Mouse (Mus musculus) lung, postnatal 0 days (tissue): Measurements from ENCODE around the gene Arrdc4. TPM values are rescaled to one million over a fixed set of nuclear protein-coding genes. Genes with fewer than 3 reads are reported as not detected.

Experiments
- ATAC-seq: fragments of 200-750 bp; cut with Nextera tagmentation; 2 replicates; pipeline ENCODE4 v1.8.0; 2017; ENCODE audit warnings: moderate library complexity
- DNase-seq: peaks from one replicate; pipeline ENCODE4 v3.0.0-alpha.2; 2016; ENCODE audit warnings: low spot score
- H3K27ac ChIP-seq: fragments of 300-500 bp; sonication (generic); 2 replicates; pipeline ENCODE4 v1.5.1; 2014; ENCODE audit warnings: antibody characterized with exemption, mild to moderate bottlenecking, low read length, mixed read lengths
- H3K27me3 ChIP-seq: fragments of 300-500 bp; sonication (generic); replicated peaks from 2 replicates; pipeline ENCODE4 v1.6.1; 2014; ENCODE audit warnings: low read length, mixed read lengths; ENCODE audit not compliant: insufficient read depth
- H3K36me3 ChIP-seq: fragments of 300-500 bp; sonication (generic); 2 replicates; pipeline ENCODE4 v1.6.1; 2014; ENCODE audit warnings: low read length, mixed read lengths; ENCODE audit not compliant: insufficient read depth
- H3K4me1 ChIP-seq: fragments of 300-500 bp; sonication (generic); 2 replicates; pipeline ENCODE4 v1.6.1; 2014; ENCODE audit warnings: antibody characterized with exemption, low read depth, low read length, mixed read lengths; ENCODE audit not compliant: insufficient read depth
- H3K4me2 ChIP-seq: fragments of 300-500 bp; sonication (generic); replicated peaks from 2 replicates; pipeline ENCODE4 v1.6.1; 2014; ENCODE audit warnings: low read depth, mild to moderate bottlenecking, low read length, moderate library complexity, mixed read lengths
- H3K4me3 ChIP-seq: fragments of 300-500 bp; sonication (generic); 2 replicates; pipeline ENCODE4 v1.5.1; 2014; ENCODE audit warnings: low read depth, low read length
- H3K9ac ChIP-seq: fragments of 300-500 bp; sonication (generic); replicated peaks from 2 replicates; pipeline ENCODE4 v1.6.1; 2014; ENCODE audit warnings: low read depth, mild to moderate bottlenecking
- H3K9me3 ChIP-seq: fragments of 300-500 bp; sonication (generic); 2 replicates; pipeline ENCODE4 v1.6.1; 2016; ENCODE audit warnings: low read length, mixed read lengths
- CTCF ChIP-seq: IDR thresholded peaks from 2 replicates; pipeline ENCODE4 v1.5.1; 2016; ENCODE audit warnings: antibody characterized with exemption, mild to moderate bottlenecking
- EP300 ChIP-seq: IDR thresholded peaks from 2 replicates; pipeline ENCODE4 v1.6.1; 2016; ENCODE audit warnings: antibody characterized with exemption, mild to moderate bottlenecking, control low read depth
- WGBS: fragments of 180-500 bp; shearing (Covaris S2); extraction: QIAGEN DNeasy Blood & Tissue Kit; methylation state at CpG from one replicate; pipeline ENCODE4 v1.1.7; 2014; 5-methylcytosine and 5-hydroxymethylcytosine counted together
- polyA plus RNA-seq: library from polyadenylated mRNA; unstranded; fragments of >200 nt; fragmentation: Nextera tagmentation; extraction: Ambion mirVana; gene quantifications from 2 replicates; pipeline ENCODE4 v1.2.1, GENCODE M21; 2015

The Arrdc4 gene
- polyA plus RNA-seq, 1 experiment from 2014 or later: 34.6 TPM

GRCm38 (mm10) chr7:68717498-68717897 is 31.5 kb downstream of the Arrdc4 start:
- Histone ChIP-seq H3K4me2 (peak overlapping the region; percentile 27), H3K36me3 (no peaks in the 10 kb centered on the region), H3K27me3 (no peaks in the 10 kb centered on the region), H3K4me1 (peaks cover 18% of the 10 kb centered on the region), H3K9me3 (no peaks in the 10 kb centered on the region), H3K4me3 (no peak overlapping the region), H3K9ac (no peak overlapping the region), H3K27ac (peak overlapping the region; percentile 71)
- DNase-seq: peak; percentile 88
- peak; percentile 87 for ATAC-seq
- TF ChIP-seq CTCF (no peak), EP300 (peak; percentile 80)
- 11% methylated on average over 10 of the region's 10 CpGs for WGBS

GRCm38 (mm10) chr7:68716926-68717325 is 32.1 kb downstream of the Arrdc4 start:
- Histone ChIP-seq H3K27ac (peak overlapping the region; percentile 71; the same call in 1 of the 2 replicates), H3K9me3 (no peaks in the 10 kb centered on the region), H3K4me1 (peaks cover 18% of the 10 kb centered on the region), H3K9ac (no peak overlapping the region), H3K27me3 (no peaks in the 10 kb centered on the region), H3K4me3 (no peak overlapping the region), H3K4me2 (no peak overlapping the region), H3K36me3 (no peaks in the 10 kb centered on the region)
- DNase-seq (peak; percentile 33), ATAC-seq (peak; percentile 45)
- 41% methylated on average over 8 of the region's 8 CpGs for WGBS
- 0 out of 2 replicates have a peak, but pooled peaks have one; percentile 2 for TF ChIP-seq CTCF
- peak; percentile 30; the same call in 1 of the 2 replicates for TF ChIP-seq EP300

GRCm38 (mm10) chr7:68712928-68713327 is 36.1 kb downstream of the Arrdc4 start:
- Histone ChIP-seq H3K27ac (no peak overlapping the region), H3K4me2 (no peak overlapping the region), H3K4me1 (peaks cover 13% of the 10 kb centered on the region), H3K4me3 (no peak overlapping the region), H3K27me3 (no peaks in the 10 kb centered on the region), H3K36me3 (no peaks in the 10 kb centered on the region; the same call in 1 of the 2 replicates), H3K9me3 (no peaks in the 10 kb centered on the region), H3K9ac (no peak overlapping the region)
- TF ChIP-seq EP300: peak; percentile 30; the same call in 1 of the 2 replicates
- no peak for TF ChIP-seq CTCF
- DNase-seq (peak; percentile 65), ATAC-seq (peak; percentile 20; the same call in 1 of the 2 replicates)
- WGBS: 36% methylated on average over 1 of the region's 1 CpGs

- no peak overlapping the region for H3K9ac ChIP-seq
- no peak overlapping the region for H3K4me2 ChIP-seq
- H3K36me3 ChIP-seq: no peaks in the 10 kb centered on the region; the same call in 1 of the 2 replicates
- H3K4me3 ChIP-seq: no peak overlapping the region
- no peaks in the 10 kb centered on the region for H3K9me3 ChIP-seq
- TF ChIP-seq CTCF (no peak), EP300 (no peak)
- 67% methylated on average over 3 of the region's 3 CpGs for WGBS
- no peak for ATAC-seq
- peak; percentile 21 for DNase-seq
- H3K27me3 ChIP-seq: no peaks in the 10 kb centered on the region
- H3K4me1 ChIP-seq: peaks cover 8% of the 10 kb centered on the region
- H3K27ac ChIP-seq: no peak overlapping the region
These were observed 36.6 kb downstream of the Arrdc4 start for GRCm38 (mm10) chr7:68712425-68712824.

GRCm38 (mm10) chr7:68709319-68709573 is 39.8 kb downstream of the Arrdc4 start:
- no peak overlapping the region for H3K4me3 ChIP-seq
- no peak overlapping the region for H3K4me2 ChIP-seq
- H3K27ac ChIP-seq: no peak overlapping the region
- H3K9ac ChIP-seq: no peak overlapping the region
- DNase-seq (no peak), ATAC-seq (no peak)
- no peaks in the 10 kb centered on the region for H3K27me3 ChIP-seq
- H3K36me3 ChIP-seq: no peaks in the 10 kb centered on the region; the same call in 1 of the 2 replicates
- 71% methylated on average over 1 of the region's 1 CpGs for WGBS
- H3K9me3 ChIP-seq: no peaks in the 10 kb centered on the region
- H3K4me1 ChIP-seq: 0 out of 2 replicates have a peak, but pooled peaks cover 3% of the 10 kb centered on the region
- TF ChIP-seq CTCF (no peak), EP300 (no peak)

- 68% methylated on average over 3 of the region's 3 CpGs for WGBS
- H3K27ac ChIP-seq: no peak overlapping the region
- ATAC-seq: no peak
These were observed 40.3 kb downstream of the Arrdc4 start for GRCm38 (mm10) chr7:68708563-68709318.

More at GRCm38 (mm10) chr7:68708563-68709318, 40.3 kb downstream of the Arrdc4 start:
- H3K36me3 ChIP-seq: no peaks in the 10 kb centered on the region; the same call in 1 of the 2 replicates
- H3K9me3 ChIP-seq: no peaks in the 10 kb centered on the region
- no peak overlapping the region for H3K4me3 ChIP-seq
- H3K4me2 ChIP-seq: no peak overlapping the region
- no peak for DNase-seq
- H3K27me3 ChIP-seq: no peaks in the 10 kb centered on the region
- H3K9ac ChIP-seq: no peak overlapping the region
- TF ChIP-seq EP300 (no peak), CTCF (no peak)
- 0 out of 2 replicates have a peak, but pooled peaks cover 3% of the 10 kb centered on the region for H3K4me1 ChIP-seq
